8 mouse cellular contexts compared by ENCODE assay signal in genomic region chr11:97686322-97686908, GRCm38 (mm10). TPM values are rescaled to one million over a fixed set of nuclear protein-coding genes. Genes with fewer than 3 reads are reported as not detected.
DNase-seq lines count a peak whose midpoint lies in the region; ATAC-seq and TF ChIP-seq lines count a peak whose summit lies in the region.

No protein-coding gene starts in this region.

- H3K27me3 ChIP-seq in heart, embryonic 11.5 days (ENCODE audit: control insufficient read depth, insufficient read depth, low read length) = no peaks in the 10 kb centered on the region
- peaks cover 30% of the 10 kb centered on the region for H3K27me3 ChIP-seq in G1E (ENCODE audit: insufficient read depth, low read length)
- H3K27me3 ChIP-seq in heart, postnatal 0 days (ENCODE audit: control insufficient read depth, insufficient read depth, low read length) = no peaks in the 10 kb centered on the region
- no peaks in the 10 kb centered on the region for H3K27me3 ChIP-seq in liver, postnatal 0 days (ENCODE audit: insufficient read depth, low read length)

- TF ChIP-seq CTCF in G1E (IDR thresholded peaks at IDR 0.05; ENCODE audit: low read depth, low read length) = no peak
- no peak for TF ChIP-seq CTCF in heart, postnatal 0 days (IDR thresholded peaks at IDR 0.05; ENCODE audit: low read depth)
- no peak for TF ChIP-seq CTCF in liver, postnatal 0 days (IDR thresholded peaks at IDR 0.05; ENCODE audit: low read depth)

- ATAC-seq in heart, embryonic 11.5 days (replicated peaks; ENCODE audit: insufficient number of reproducible peaks, low FRiP score, low TSS enrichment) = no peak
- ATAC-seq in G1E (ENCODE audit: extremely low read depth, insufficient number of reproducible peaks, low FRiP score, poor library complexity, severe bottlenecking) = no peak
- ATAC-seq in heart, postnatal 0 days (ENCODE audit: insufficient read depth, low read depth) = no peak
- ATAC-seq in liver, postnatal 0 days = no peak

- no peak for TF ChIP-seq EP300 in heart, postnatal 0 days (IDR thresholded peaks at IDR 0.05; ENCODE audit: low read depth)
- TF ChIP-seq EP300 in liver, postnatal 0 days (IDR thresholded peaks at IDR 0.05; ENCODE audit: low read depth) = no peak

- peak overlapping the region; percentile 38 for H3K4me3 ChIP-seq in heart, embryonic 11.5 days (ENCODE audit: low read depth, low read length)
- H3K4me3 ChIP-seq in G1E (ENCODE audit: low read depth, low read length) = peak overlapping the region; percentile 39; the same call in 1 of the 2 replicates
- H3K4me3 ChIP-seq in heart, postnatal 0 days (ENCODE audit: low read depth, low read length) = peak overlapping the region; percentile 45
- peak overlapping the region; percentile 38 for H3K4me3 ChIP-seq in liver, postnatal 0 days (ENCODE audit: low read depth, low read length)

- H3K27ac ChIP-seq in heart, embryonic 11.5 days (ENCODE audit: low read depth, low read length) = no peak overlapping the region
- peak overlapping the region; percentile 48 for H3K27ac ChIP-seq in heart, postnatal 0 days (ENCODE audit: low read depth)
- 0 out of 2 replicates have a peak overlapping the region, but pooled peaks have one; percentile 39 for H3K27ac ChIP-seq in liver, postnatal 0 days (ENCODE audit: low read depth)

- peaks cover 10% of the 10 kb centered on the region for H3K4me1 ChIP-seq in heart, embryonic 11.5 days (ENCODE audit: control insufficient read depth, insufficient read depth, low read length)
- H3K4me1 ChIP-seq in G1E (ENCODE audit: insufficient read depth, low read depth, low read length) = peaks cover 28% of the 10 kb centered on the region
- H3K4me1 ChIP-seq in heart, postnatal 0 days (ENCODE audit: control insufficient read depth, insufficient read depth) = peaks cover 10% of the 10 kb centered on the region; the same call in 1 of the 2 replicates
- peaks cover 18% of the 10 kb centered on the region for H3K4me1 ChIP-seq in liver, postnatal 0 days (ENCODE audit: insufficient read depth)

- DNase-seq in heart, adult 9 months (ENCODE audit: low spot score in 2 of 2) = no peak
- DNase-seq in G1E (ENCODE audit: low spot score) = no peak
- no peak for DNase-seq in heart, postnatal 0 days (ENCODE audit: low spot score)
- no peak for DNase-seq in liver, postnatal 0 days
- DNase-seq in thymus, postnatal 4 days = no peak
- no peak for DNase-seq in urinary bladder, adult 18-20 months (ENCODE audit: low spot score in 2 of 2)
- DNase-seq in cerebellum, adult 9-10 months = no peak

- H3K36me3 ChIP-seq in heart, embryonic 11.5 days (ENCODE audit: control insufficient read depth, insufficient read depth, low read length) = peaks cover 13% of the 10 kb centered on the region
- H3K36me3 ChIP-seq in G1E (replicated peaks) = peaks cover 18% of the 10 kb centered on the region
- peaks cover 34% of the 10 kb centered on the region for H3K36me3 ChIP-seq in heart, postnatal 0 days (replicated peaks; ENCODE audit: control insufficient read depth, insufficient read depth, low read length)
- peaks cover 17% of the 10 kb centered on the region for H3K36me3 ChIP-seq in liver, postnatal 0 days (replicated peaks; ENCODE audit: insufficient read depth, low read length)

- no peaks in the 10 kb centered on the region for H3K9me3 ChIP-seq in heart, embryonic 11.5 days (replicated peaks; ENCODE audit: control insufficient read depth, low read length)
- no peaks in the 10 kb centered on the region for H3K9me3 ChIP-seq in G1E (replicated peaks)
- no peaks in the 10 kb centered on the region for H3K9me3 ChIP-seq in heart, postnatal 0 days (replicated peaks; ENCODE audit: control insufficient read depth, low read length)
- no peaks in the 10 kb centered on the region for H3K9me3 ChIP-seq in liver, postnatal 0 days (ENCODE audit: low read length)

- H3K9ac ChIP-seq in heart, embryonic 11.5 days (ENCODE audit: low read depth, low read length) = peak overlapping the region; percentile 68
- peak overlapping the region; percentile 42 for H3K9ac ChIP-seq in heart, postnatal 0 days (replicated peaks; ENCODE audit: low read depth, low read length)
- peak overlapping the region; percentile 23 for H3K9ac ChIP-seq in liver, postnatal 0 days (replicated peaks)

- peak overlapping the region; percentile 79 for H3K4me2 ChIP-seq in heart, embryonic 11.5 days
- peak overlapping the region; percentile 74 for H3K4me2 ChIP-seq in heart, postnatal 0 days (ENCODE audit: low read depth, low read length)
- H3K4me2 ChIP-seq in liver, postnatal 0 days (ENCODE audit: low read depth, low read length) = peak overlapping the region; percentile 68

- WGBS in heart, embryonic 11.5 days (ENCODE audit: insufficient replicate concordance) = 65% methylated on average over 11 of the region's 11 CpGs
- WGBS in heart, postnatal 0 days = 65% methylated on average over 11 of the region's 11 CpGs
- WGBS in liver, postnatal 0 days (ENCODE audit: insufficient replicate concordance) = 62% methylated on average over 11 of the region's 11 CpGs

RNA-seq across cellular contexts. Expression of gene Cisd3, which starts 0.8 kb away (rescaled TPM):
- polyA plus RNA-seq in heart, embryonic 11.5 days (2014; fragmentation: Nextera tagmentation; extraction: Ambion mirVana) = 45.8 and 52.3 TPM in 2 replicates
- total RNA-seq in G1E (2014; fragmentation: Nextera tagmentation) = 14.7 and 19.1 TPM in 2 replicates
- total RNA-seq in G1E (2017) = 8.8 and 14.9 TPM in 2 replicates
- polyA plus RNA-seq in G1E (2012) = 0.69 and 2.6 TPM in 2 replicates
- 46.1 and 50.8 TPM in 2 replicates for total RNA-seq in heart, postnatal 0 days (2014; rRNA removed; ENCODE audit: low replicate concordance)
- 125 and 135 TPM in 2 replicates for polyA plus RNA-seq in heart, postnatal 0 days (2015; fragmentation: Nextera tagmentation; extraction: Ambion mirVana)
- polyA plus RNA-seq in liver, postnatal 0 days (2015; fragmentation: Nextera tagmentation; extraction: Ambion mirVana) = 54.6 and 63.7 TPM in 2 replicates

RNA-seq across cellular contexts. Expression of gene Pcgf2, which starts 13.9 kb away (rescaled TPM):
- 10.3 and 16.4 TPM in 2 replicates for polyA plus RNA-seq in heart, embryonic 11.5 days (2014; fragmentation: Nextera tagmentation; extraction: Ambion mirVana)
- 5.4 and 7.2 TPM in 2 replicates for total RNA-seq in G1E (2014; fragmentation: Nextera tagmentation)
- total RNA-seq in G1E (2017) = 0.41 TPM in 1 of 2 replicates, not detected in the other
- polyA plus RNA-seq in G1E (2012) = 18.5 and 21.1 TPM in 2 replicates
- 1.1 and 3.6 TPM in 2 replicates for total RNA-seq in heart, postnatal 0 days (2014; rRNA removed; ENCODE audit: low replicate concordance)
- 6.0 and 7.1 TPM in 2 replicates for polyA plus RNA-seq in heart, postnatal 0 days (2015; fragmentation: Nextera tagmentation; extraction: Ambion mirVana)
- polyA plus RNA-seq in liver, postnatal 0 days (2015; fragmentation: Nextera tagmentation; extraction: Ambion mirVana) = 1.9 TPM in 2 replicates

RNA-seq across cellular contexts. Expression of gene Psmb3, which starts 16.8 kb away (rescaled TPM):
- polyA plus RNA-seq in heart, embryonic 11.5 days (2014; fragmentation: Nextera tagmentation; extraction: Ambion mirVana) = 416 and 447 TPM in 2 replicates
- total RNA-seq in G1E (2014; fragmentation: Nextera tagmentation) (49.9 and 78.3 TPM in 2 replicates), G1E (2017) (191 and 258 TPM in 2 replicates)
- 23.7 and 93.4 TPM in 2 replicates for polyA plus RNA-seq in G1E (2012)
- total RNA-seq in heart, postnatal 0 days (2014; rRNA removed; ENCODE audit: low replicate concordance) = 486 and 592 TPM in 2 replicates
- 495 and 503 TPM in 2 replicates for polyA plus RNA-seq in heart, postnatal 0 days (2015; fragmentation: Nextera tagmentation; extraction: Ambion mirVana)
- 244 and 267 TPM in 2 replicates for polyA plus RNA-seq in liver, postnatal 0 days (2015; fragmentation: Nextera tagmentation; extraction: Ambion mirVana)

RNA-seq across cellular contexts. Expression of gene Mllt6, which starts 23.2 kb away (rescaled TPM):
- polyA plus RNA-seq in heart, embryonic 11.5 days (2014; fragmentation: Nextera tagmentation; extraction: Ambion mirVana) = 2.9 and 3.3 TPM in 2 replicates
- total RNA-seq in G1E (2014; fragmentation: Nextera tagmentation) (16.5 and 18.7 TPM in 2 replicates), G1E (2017) (10.9 and 11.2 TPM in 2 replicates)
- polyA plus RNA-seq in G1E (2012) = 38.3 and 42.6 TPM in 2 replicates
- 45.2 and 46.1 TPM in 2 replicates for total RNA-seq in heart, postnatal 0 days (2014; rRNA removed; ENCODE audit: low replicate concordance)
- polyA plus RNA-seq in heart, postnatal 0 days (2015; fragmentation: Nextera tagmentation; extraction: Ambion mirVana) = 1.6 and 1.7 TPM in 2 replicates
- 0.32 and 0.38 TPM in 2 replicates for polyA plus RNA-seq in liver, postnatal 0 days (2015; fragmentation: Nextera tagmentation; extraction: Ambion mirVana)

RNA-seq across cellular contexts. Expression of gene Epop, which starts 56.9 kb away (rescaled TPM):
- 1.4 and 1.5 TPM in 2 replicates for polyA plus RNA-seq in heart, embryonic 11.5 days (2014; fragmentation: Nextera tagmentation; extraction: Ambion mirVana)
- 2.6 and 4.5 TPM in 2 replicates for total RNA-seq in G1E (2014; fragmentation: Nextera tagmentation)
- 2.7 and 3.9 TPM in 2 replicates for total RNA-seq in G1E (2017)
- polyA plus RNA-seq in G1E (2012) = 60.9 and 77.7 TPM in 2 replicates
- total RNA-seq in heart, postnatal 0 days (2014; rRNA removed; ENCODE audit: low replicate concordance) = 3.6 and 6.0 TPM in 2 replicates
- 0.15 and 0.32 TPM in 2 replicates for polyA plus RNA-seq in heart, postnatal 0 days (2015; fragmentation: Nextera tagmentation; extraction: Ambion mirVana)
- 1.1 and 1.6 TPM in 2 replicates for polyA plus RNA-seq in liver, postnatal 0 days (2015; fragmentation: Nextera tagmentation; extraction: Ambion mirVana)

Comparison
In these comparisons a context has a peak if more than half of its experiments do, and no peak if none do; other contexts are left out.
1. RNA of gene Cisd3, which starts 0.8 kb away (polyA plus RNA-seq): 125 to 135 TPM in heart, postnatal 0 days, 54.6 to 63.7 TPM in liver, postnatal 0 days and 45.8 to 52.3 TPM in heart, embryonic 11.5 days; 0.69 to 2.6 TPM in G1E; every median in the first group is over 10 times any median in the second.
2. Peak in every context shown above with its lines, with median percentiles within 50 percentile points of each other: H3K4me2 ChIP-seq, H3K4me3 ChIP-seq and H3K9ac ChIP-seq.